Mouse (Mus musculus) CH12.LX (cell line): ENCODE measurements around the gene Pdzd3. TPM values are rescaled to one million over a fixed set of nuclear protein-coding genes. Genes with fewer than 3 reads are reported as not detected.

Experiments
- DNase-seq: peaks from one replicate; pipeline ENCODE4 v3.0.0-alpha.2; 2013; ENCODE audit errors: extremely low read depth
- H3K27ac ChIP-seq: 2 replicates; pipeline ENCODE4 v1.5.1; 2012; ENCODE audit warnings: low read depth, mild to moderate bottlenecking, control low read depth, moderate library complexity; ENCODE audit not compliant: insufficient read depth
- H3K27me3 ChIP-seq: replicated peaks from 2 replicates; pipeline ENCODE3; 2012; ENCODE audit warnings: inconsistent platforms
- H3K36me3 ChIP-seq, 2 experiments: replicated peaks in 1 of 2; 2 replicates each; pipeline versions ENCODE3 to v1.6.1; 2012; ENCODE audit warnings: inconsistent platforms in 1 of 2, low read length in 1 of 2, mild to moderate bottlenecking in 1 of 2, mixed read lengths in 1 of 2, moderate library complexity in 1 of 2; ENCODE audit not compliant: control insufficient read depth in 1 of 2, insufficient read depth in 1 of 2
- H3K4me1 ChIP-seq, 2 experiments: 2 replicates each; pipeline ENCODE4 v1.6.1; 2012; ENCODE audit warnings: inconsistent platforms in 1 of 2, moderate library complexity in 1 of 2; ENCODE audit not compliant: insufficient read depth in 2 of 2, control insufficient read depth in 1 of 2
- H3K4me2 ChIP-seq: 2 replicates; pipeline ENCODE4 v1.6.1; 2012; ENCODE audit warnings: low read depth, mild to moderate bottlenecking, control low read depth; ENCODE audit not compliant: poor library complexity, insufficient read depth, severe bottlenecking
- H3K4me3 ChIP-seq, 3 experiments: fragments of 150-350 bp in 1 of 3; sonication (generic) in 1 of 3; replicated peaks in 1 of 3; 2 replicates each; pipeline versions ENCODE3 to v1.5.1; 2011 to 2012; ENCODE audit warnings: low read depth in 2 of 3, low read length in 2 of 3, mild to moderate bottlenecking in 2 of 3, moderate library complexity in 2 of 3, control low read depth in 1 of 3, improper control_type of control experiment in 1 of 3, inconsistent platforms in 1 of 3, mixed read lengths in 1 of 3; ENCODE audit not compliant: poor library complexity in 1 of 3
- H3K79me2 ChIP-seq: replicated peaks from 2 replicates; pipeline ENCODE4 v1.6.1; 2012; ENCODE audit warnings: mild to moderate bottlenecking, moderate library complexity; ENCODE audit not compliant: control insufficient read depth, poor library complexity, insufficient read depth, severe bottlenecking; ENCODE audit errors: extremely low read depth
- H3K9ac ChIP-seq: 2 replicates; pipeline ENCODE4 v1.6.1; 2012; ENCODE audit warnings: low read depth, mild to moderate bottlenecking, control low read depth, moderate library complexity; ENCODE audit not compliant: insufficient read depth
- H3K9me3 ChIP-seq: replicated peaks from 2 replicates; pipeline ENCODE3; 2012; ENCODE audit warnings: low read length, inconsistent platforms, mixed read lengths
- CHD1 ChIP-seq: IDR thresholded peaks from 2 replicates; pipeline ENCODE4 v1.6.1; 2012; ENCODE audit warnings: low read depth, low read length, improper control_type of control experiment, inconsistent platforms
- E2F4 ChIP-seq: IDR thresholded peaks from 2 replicates; pipeline ENCODE4 v1.6.1; 2011; ENCODE audit warnings: low read depth, low read length, improper control_type of control experiment; ENCODE audit not compliant: insufficient replicate concordance
- ELF1 ChIP-seq: IDR thresholded peaks from 2 replicates; pipeline ENCODE4 v1.6.1; 2014; ENCODE audit warnings: low read depth, mild to moderate bottlenecking, inconsistent platforms, low read length, improper control_type of control experiment
- EP300 ChIP-seq: IDR thresholded peaks from 2 replicates; pipeline ENCODE4 v1.6.1; 2011; ENCODE audit warnings: low read length, improper control_type of control experiment
- ETS1 ChIP-seq: conservative IDR thresholded peaks from 2 replicates; pipeline ENCODE4 v1.6.1; 2012; ENCODE audit warnings: low read depth, mild to moderate bottlenecking, inconsistent platforms, low read length, improper control_type of control experiment, moderate library complexity
- HCFC1 ChIP-seq: IDR thresholded peaks from 2 replicates; pipeline ENCODE4 v1.6.1; 2012; ENCODE audit warnings: low read depth, mild to moderate bottlenecking, inconsistent platforms, low read length, improper control_type of control experiment
- JUND ChIP-seq: conservative IDR thresholded peaks from 2 replicates; pipeline ENCODE4 v1.6.1; 2011; ENCODE audit warnings: low read depth, low read length, improper control_type of control experiment
- MAX ChIP-seq: IDR thresholded peaks from 2 replicates; pipeline ENCODE4 v1.6.1; 2011; ENCODE audit warnings: low read length, improper control_type of control experiment
- MAZ ChIP-seq: IDR thresholded peaks from 2 replicates; pipeline ENCODE4 v1.6.1; 2012; ENCODE audit warnings: low read depth, mild to moderate bottlenecking, inconsistent platforms, low read length, improper control_type of control experiment, moderate library complexity
- MXI1 ChIP-seq: IDR thresholded peaks from 2 replicates; pipeline ENCODE4 v1.6.1; 2011; ENCODE audit warnings: mild to moderate bottlenecking, low read depth, low read length, improper control_type of control experiment
- MYC ChIP-seq: IDR thresholded peaks from 2 replicates; pipeline ENCODE4 v1.6.1; 2011; ENCODE audit warnings: low read depth, mild to moderate bottlenecking, improper control_type of control experiment, low read length
- NELFE ChIP-seq: IDR thresholded peaks from 2 replicates; pipeline ENCODE4 v1.6.1; 2011; ENCODE audit warnings: low read depth, low read length, improper control_type of control experiment
- PAX5 ChIP-seq: IDR thresholded peaks from 2 replicates; pipeline ENCODE4 v1.6.1; 2012; ENCODE audit warnings: low read length, inconsistent platforms, mixed read lengths
- POLR2A ChIP-seq: IDR thresholded peaks from 2 replicates; pipeline ENCODE4 v1.6.1; 2011; ENCODE audit warnings: low read depth, mild to moderate bottlenecking, improper control_type of control experiment, low read length
- RAD21 ChIP-seq: IDR thresholded peaks from 2 replicates; pipeline ENCODE4 v1.6.1; 2011; ENCODE audit warnings: low read depth, mild to moderate bottlenecking, low read length, improper control_type of control experiment, moderate library complexity
- RCOR1 ChIP-seq: conservative IDR thresholded peaks from 2 replicates; pipeline ENCODE4 v1.6.1; 2012; ENCODE audit warnings: low read depth, mild to moderate bottlenecking, inconsistent platforms, low read length, improper control_type of control experiment
- SIN3A ChIP-seq: IDR thresholded peaks from 2 replicates; pipeline ENCODE4 v1.6.1; 2012; ENCODE audit warnings: low read length, improper control_type of control experiment, inconsistent platforms
- SMC3 ChIP-seq: IDR thresholded peaks from 2 replicates; pipeline ENCODE4 v1.6.1; 2011; ENCODE audit warnings: low read depth, low read length, improper control_type of control experiment
- TBP ChIP-seq: conservative IDR thresholded peaks from 2 replicates; pipeline ENCODE4 v1.6.1; 2011; ENCODE audit warnings: low read depth, low read length, improper control_type of control experiment
- TCF12 ChIP-seq: IDR thresholded peaks from 2 replicates; pipeline ENCODE4 v1.6.1; 2014; ENCODE audit warnings: low read depth, mild to moderate bottlenecking, inconsistent platforms, low read length, improper control_type of control experiment
- USF2 ChIP-seq: conservative IDR thresholded peaks from 2 replicates; pipeline ENCODE4 v1.6.1; 2011; ENCODE audit warnings: low read depth, low read length, improper control_type of control experiment
- ZMIZ1 ChIP-seq: IDR thresholded peaks from 2 replicates; pipeline ENCODE4 v1.6.1; 2012; ENCODE audit warnings: low read depth, mild to moderate bottlenecking, inconsistent platforms, low read length, improper control_type of control experiment
- dilution Hi-C: fragments of 300-500 bp; cut with MboI; formaldehyde crosslinking; loops from 2 replicates; pipeline ENCODE4 v1.14.3; 2020; ENCODE audit warnings: low sequenced_read_pairs; ENCODE audit not compliant: extremely low pct_unique_long_range_greater_than_20kb, extremely low pct_ligation_motif_present
- in situ Hi-C: fragments of 300-500 bp; cut with MboI; formaldehyde crosslinking; loops from 3 replicates; pipeline ENCODE4 v1.14.3; 2019; ENCODE audit warnings: low sequenced_read_pairs, low pct_ligation_motif_present, low pct_unique_long_range_greater_than_20kb, mixed read lengths
- polyA plus RNA-seq: library from polyadenylated mRNA; unstranded; fragments of >175 nt; gene quantifications from 2 replicates; pipeline ENCODE4 v1.2.1, GENCODE M21; 2012; ENCODE audit warnings: low read depth; ENCODE audit not compliant: insufficient read length
- total RNA-seq, 2 experiments: library from RNA; depleted of rRNA; stranded (reverse); fragments of 300-350 nt in 1 of 2; fragments of >200 nt in 1 of 2; gene quantifications; 2 replicates each; pipeline ENCODE4 v1.2.3; 2012 to 2014

Gene Pdzd3
- total and polyA plus RNA-seq, 3 experiments: 0.09 to 0.21 (median 0.13) TPM

- Histone ChIP-seq H3K9ac (no peak overlapping the region), H3K4me2 (no peak overlapping the region), H3K79me2 (no peaks in the 10 kb centered on the region), H3K4me1 (no peaks in the 10 kb centered on the region), H3K36me3 (peaks cover 4 to 59% of the 10 kb centered on the region in 2 experiments), H3K4me3 (no peak overlapping the region), H3K27me3 (no peaks in the 10 kb centered on the region), H3K27ac (no peak overlapping the region)
- dilution Hi-C loops: no loop called here
- no peak for DNase-seq
- in situ Hi-C loops: no loop called here
- TF ChIP-seq PAX5: no peak
- no peak for TF ChIP-seq MAZ
- TF ChIP-seq ELF1: no peak
- TF ChIP-seq ETS1: no peak
- TF ChIP-seq POLR2A: no peak
- TF ChIP-seq NELFE: no peak
- TF ChIP-seq MAX: no peak
- no peak for TF ChIP-seq RCOR1
- TF ChIP-seq MXI1: no peak
- TF ChIP-seq USF2: no peak
- no peak for TF ChIP-seq CHD1
- TF ChIP-seq MYC: no peak
- no peak for TF ChIP-seq TBP
- TF ChIP-seq TCF12: no peak
- TF ChIP-seq HCFC1: no peak
- TF ChIP-seq, all 38 proteins: peak for 0
- no peaks in the 10 kb centered on the region for H3K9me3 ChIP-seq
These were observed 31.9 kb upstream of the Pdzd3 start for GRCm38 (mm10) chr9:44283183-44283582.

- Histone ChIP-seq H3K4me2 (no peak overlapping the region), H3K9me3 (no peaks in the 10 kb centered on the region), H3K27ac (no peak overlapping the region), H3K4me1 (peaks cover 0 to 16% of the 10 kb centered on the region in 2 experiments; a peak in 3 of 4 replicates), H3K36me3 (peaks cover 3 to 28% of the 10 kb centered on the region in 2 experiments), H3K27me3 (no peaks in the 10 kb centered on the region), H3K9ac (no peak overlapping the region), H3K4me3 (no peak overlapping the region), H3K79me2 (no peaks in the 10 kb centered on the region)
- TF ChIP-seq ZMIZ1: no peak
- TF ChIP-seq USF2: no peak
- no peak for TF ChIP-seq TBP
- no peak for TF ChIP-seq ELF1
- no peak for TF ChIP-seq SIN3A
- no peak for TF ChIP-seq EP300
- no peak for TF ChIP-seq JUND
- TF ChIP-seq SMC3: no peak
- no peak for TF ChIP-seq RAD21
- TF ChIP-seq E2F4: no peak
- no peak for DNase-seq
- in situ Hi-C loops: loop anchor here (10.0 kb wide), 1 partner anchor 145 kb away; no protein-coding TSS in a partner anchor
- dilution Hi-C loops: no loop called here
These were observed 18.7 kb upstream of the Pdzd3 start for GRCm38 (mm10) chr9:44269973-44270372.
